Mouse (Mus musculus): ENCODE measurements around the gene Fhl4. TPM values are rescaled to one million over a fixed set of nuclear protein-coding genes. Genes with fewer than 3 reads are reported as not detected.

Fhl4 gene
- 0.17 TPM for polyA plus RNA-seq (2015; fragmentation: Illumina TruSeq; extraction: RNeasy Lipid Tissue Mini Kit (QIAGEN cat#74804); ENCODE audit: insufficient read depth, low replicate concordance)

DNA sequence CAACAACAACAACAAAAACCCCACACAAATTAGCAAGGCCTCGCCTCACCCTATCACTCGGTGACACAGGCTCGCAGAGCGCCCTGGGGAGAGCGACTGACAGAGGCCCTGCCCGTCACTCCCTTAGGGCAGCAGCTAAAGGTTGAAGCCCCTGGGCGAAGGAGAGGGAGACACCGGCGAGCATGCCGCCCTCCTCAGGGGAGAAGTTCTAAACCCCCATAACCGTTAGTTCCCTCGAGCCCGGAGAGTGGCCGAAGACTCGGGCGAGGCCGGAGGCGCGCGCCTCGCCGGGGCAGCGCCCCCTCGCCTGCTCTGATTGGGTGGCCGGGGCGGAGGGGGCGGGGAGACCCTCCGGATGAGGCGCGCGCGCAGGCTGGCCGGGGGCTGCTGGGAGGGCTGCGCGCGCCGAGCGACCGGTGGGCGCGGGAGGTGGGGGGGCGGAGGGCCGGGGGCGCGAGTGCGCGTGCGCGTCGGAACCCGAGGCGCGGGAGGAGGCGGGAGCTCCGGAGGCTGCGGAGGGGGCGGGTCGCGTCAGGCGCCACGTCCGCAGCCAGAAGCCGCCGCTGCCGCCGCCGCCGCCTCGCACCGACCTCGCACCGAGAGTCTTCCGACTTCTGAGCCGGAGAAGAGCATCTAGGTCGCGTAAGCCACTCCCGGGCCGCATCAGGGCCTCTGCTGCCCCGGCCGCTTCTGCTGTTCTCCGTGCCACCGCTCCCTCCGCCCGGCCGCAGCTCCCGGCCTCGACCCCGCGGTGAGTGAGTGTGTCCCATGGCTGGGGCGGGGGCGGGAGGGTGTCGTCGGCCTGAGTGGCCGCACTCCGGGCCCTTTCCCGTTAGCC lies at the start of gene Fhl4, which contains the start of gene Tmem263:
Fhl4 (minus strand) TSS at position 249 of the 838 bp plus-strand sequence.
Tmem263 (plus strand) TSS at position 381 of the 838 bp plus-strand sequence.

DNA sequence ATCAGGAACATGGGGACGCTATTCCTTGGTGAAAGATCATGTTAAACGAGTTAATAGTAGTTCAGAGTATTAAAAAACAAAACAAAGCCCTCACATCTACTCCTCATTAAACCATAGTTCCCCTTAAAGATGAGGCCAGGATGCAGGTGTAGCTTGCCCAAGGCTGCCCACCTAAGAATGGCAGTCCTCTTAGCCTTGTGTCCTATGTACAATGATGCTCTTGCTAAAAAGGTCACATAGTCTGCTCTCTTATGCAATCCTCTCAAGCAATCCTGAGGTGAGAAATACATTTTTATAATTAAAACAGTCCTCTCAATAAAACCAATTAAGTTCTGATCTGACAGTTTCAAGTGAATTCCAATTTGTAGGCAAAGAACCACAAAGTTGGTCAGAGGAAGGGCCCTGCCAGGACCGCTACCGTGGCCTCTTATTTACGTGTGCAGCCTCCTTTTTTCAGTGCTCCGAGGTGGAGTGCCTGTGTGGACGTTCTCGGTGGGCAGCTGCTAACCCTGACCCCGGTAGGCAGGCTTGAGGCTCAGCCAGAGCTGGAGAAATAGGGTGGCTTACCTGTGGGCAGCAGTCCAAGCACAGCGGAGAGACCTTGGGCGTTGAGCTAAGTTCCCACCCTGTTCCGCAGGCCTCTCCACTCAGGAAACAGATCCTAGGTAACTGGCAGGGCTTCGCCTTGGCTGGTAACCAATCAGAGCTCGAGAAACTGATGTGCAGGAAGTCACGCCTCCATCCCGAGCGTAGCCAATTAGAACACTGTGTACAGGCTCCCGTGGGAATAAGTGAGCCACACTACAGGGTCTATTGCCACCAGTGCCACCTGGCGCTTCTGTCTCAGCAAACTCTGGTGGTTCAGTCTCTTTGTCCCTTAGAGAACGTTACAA lies 25.3 kb upstream of the Fhl4 start, which contains the start of gene Mterf2:
Mterf2 (minus strand) TSS at position 633 of the 893 bp plus-strand sequence.

Other genes with a start within 250 kb of the Fhl4 start
- gene Ric8b, start 184.9 kb downstream of the Fhl4 start, polyA plus RNA-seq (2015; fragmentation: Illumina TruSeq; extraction: RNeasy Lipid Tissue Mini Kit (QIAGEN cat#74804); ENCODE audit: insufficient read depth, low replicate concordance): 24.5 TPM
- gene Tmem263, start 132 bp upstream of the Fhl4 start, polyA plus RNA-seq (2015; fragmentation: Illumina TruSeq; extraction: RNeasy Lipid Tissue Mini Kit (QIAGEN cat#74804); ENCODE audit: insufficient read depth, low replicate concordance): 16.9 TPM
- 21.1 TPM for gene Mterf2, start 25.5 kb upstream of the Fhl4 start, polyA plus RNA-seq (2015; fragmentation: Illumina TruSeq; extraction: RNeasy Lipid Tissue Mini Kit (QIAGEN cat#74804); ENCODE audit: insufficient read depth, low replicate concordance)
- 15.4 TPM for gene Cry1, start 82.6 kb upstream of the Fhl4 start, polyA plus RNA-seq (2015; fragmentation: Illumina TruSeq; extraction: RNeasy Lipid Tissue Mini Kit (QIAGEN cat#74804); ENCODE audit: insufficient read depth, low replicate concordance)

Data from spleen, adult 10 weeks (tissue).